Mouse (Mus musculus): ENCODE results near the gene Nlgn2.
"Not testable (repeated sequence)": the region's sequence is repeated elsewhere in the genome, so short reads cannot be mapped to it uniquely, and the experiment has no call there.

Gene Nlgn2

GRCm38 (mm10) chr11:69864138-69864860, 26.7 kb upstream of the Nlgn2 start:
- DNase-seq (ENCODE audit: extremely low spot score, low read depth, low spot score): no peak

GRCm38 (mm10) chr11:69863729-69864128, 26.1 kb upstream of the Nlgn2 start:
- not testable (repeated sequence) for DNase-seq (ENCODE audit: extremely low spot score, low read depth, low spot score)

GRCm38 (mm10) chr11:69858113-69858998, 20.8 kb upstream of the Nlgn2 start, which contains the start of gene Tnk1:
Gene Tnk1 (minus strand): TSS chr11:69858730.
- no peak for DNase-seq (ENCODE audit: extremely low spot score, low read depth, low spot score)

DNA sequence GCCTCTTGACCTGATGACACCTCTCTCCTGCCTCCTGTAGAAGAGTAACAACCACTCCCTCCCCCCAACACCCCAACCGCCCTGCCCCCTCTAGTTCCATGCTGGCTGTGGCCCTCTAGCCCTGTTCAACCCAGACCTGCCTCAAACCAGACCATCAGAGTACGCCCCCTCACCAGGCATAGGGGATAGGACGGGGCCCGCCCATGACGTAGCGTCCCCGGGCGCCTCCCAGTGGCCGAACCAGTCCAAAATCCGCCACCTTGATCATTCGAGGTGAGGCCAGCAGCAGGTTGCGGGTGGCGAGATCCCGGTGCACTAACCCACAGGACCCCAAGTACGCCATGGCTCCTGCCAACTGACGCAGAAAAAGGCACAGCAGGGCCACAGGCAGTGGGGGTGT, 17.8 kb upstream of the Nlgn2 start:
- no peak for DNase-seq (ENCODE audit: extremely low spot score, low read depth, low spot score)

GRCm38 (mm10) chr11:69854680-69855079, 17.1 kb upstream of the Nlgn2 start:
- DNase-seq (ENCODE audit: extremely low spot score, low read depth, low spot score): no peak

DNA sequence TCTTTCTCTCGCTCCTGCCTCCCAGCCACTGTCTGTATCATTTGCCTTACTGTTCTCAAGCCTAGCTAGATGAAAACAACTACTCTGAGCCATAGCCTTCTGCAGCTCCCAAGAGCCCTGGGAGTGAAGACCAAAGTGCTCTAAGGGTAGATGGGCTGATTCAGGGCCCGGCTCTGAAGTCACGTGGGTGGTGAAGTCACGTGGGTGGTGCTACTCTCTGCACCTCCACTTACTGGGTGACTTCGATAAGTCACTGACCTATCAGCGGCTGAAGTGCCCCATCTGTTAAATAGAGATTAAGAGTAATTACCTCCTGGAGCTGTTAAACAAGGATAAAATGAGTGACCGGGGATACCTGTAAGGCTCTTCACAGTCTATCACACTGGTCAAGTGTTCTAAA, 16.4 kb upstream of the Nlgn2 start:
- DNase-seq (ENCODE audit: extremely low spot score, low read depth, low spot score): no peak

- DNase-seq (ENCODE audit: extremely low spot score, low read depth, low spot score): no peak
Measured at GRCm38 (mm10) chr11:69850754-69851153, 13.2 kb upstream of the Nlgn2 start.

- no peak for DNase-seq (ENCODE audit: extremely low spot score, low read depth, low spot score)
Measured at GRCm38 (mm10) chr11:69849884-69850283, 12.3 kb upstream of the Nlgn2 start.

- no peak for DNase-seq (ENCODE audit: extremely low spot score, low read depth, low spot score)
Measured at GRCm38 (mm10) chr11:69849128-69849527, 11.5 kb upstream of the Nlgn2 start.

GRCm38 (mm10) chr11:69848021-69848420, 10.4 kb upstream of the Nlgn2 start:
- no peak for DNase-seq (ENCODE audit: extremely low spot score, low read depth, low spot score)

- DNase-seq (ENCODE audit: extremely low spot score, low read depth, low spot score): no peak
Measured at GRCm38 (mm10) chr11:69846738-69847688, 9.4 kb upstream of the Nlgn2 start.

GRCm38 (mm10) chr11:69846198-69846680, 8.7 kb upstream of the Nlgn2 start, which contains the start of gene Plscr3:
Gene Plscr3 (plus strand): TSS chr11:69846376.
- DNase-seq (ENCODE audit: extremely low spot score, low read depth, low spot score): peak; percentile 70

DNA sequence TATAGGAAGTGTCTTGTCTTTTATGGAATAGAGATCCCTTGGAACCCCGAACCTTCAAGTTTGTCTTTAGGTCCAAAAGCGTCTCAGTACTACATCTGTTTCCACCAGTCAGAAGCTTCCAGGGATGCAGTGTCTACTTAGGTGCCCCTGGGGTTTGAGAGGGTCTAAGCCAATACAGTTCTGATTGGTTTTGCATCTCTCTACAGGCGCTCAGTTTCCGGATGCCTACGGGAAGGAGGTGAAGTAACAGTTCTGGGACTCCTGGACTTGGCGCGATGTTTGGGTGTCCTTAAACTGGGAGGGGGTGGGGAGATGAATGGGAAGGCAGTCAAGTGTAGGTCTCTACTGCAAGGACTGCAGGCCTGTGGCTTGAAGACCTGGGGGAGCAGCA, 1.1 kb upstream of the Nlgn2 start:
- DNase-seq (ENCODE audit: extremely low spot score, low read depth, low spot score): no peak

GRCm38 (mm10) chr11:69837952-69838713, 549 bp upstream of the Nlgn2 start, which contains the start of gene Tmem256:
Gene Tmem256 (plus strand): TSS chr11:69838514.
- DNase-seq (ENCODE audit: extremely low spot score, low read depth, low spot score): peak; percentile 93

DNA sequence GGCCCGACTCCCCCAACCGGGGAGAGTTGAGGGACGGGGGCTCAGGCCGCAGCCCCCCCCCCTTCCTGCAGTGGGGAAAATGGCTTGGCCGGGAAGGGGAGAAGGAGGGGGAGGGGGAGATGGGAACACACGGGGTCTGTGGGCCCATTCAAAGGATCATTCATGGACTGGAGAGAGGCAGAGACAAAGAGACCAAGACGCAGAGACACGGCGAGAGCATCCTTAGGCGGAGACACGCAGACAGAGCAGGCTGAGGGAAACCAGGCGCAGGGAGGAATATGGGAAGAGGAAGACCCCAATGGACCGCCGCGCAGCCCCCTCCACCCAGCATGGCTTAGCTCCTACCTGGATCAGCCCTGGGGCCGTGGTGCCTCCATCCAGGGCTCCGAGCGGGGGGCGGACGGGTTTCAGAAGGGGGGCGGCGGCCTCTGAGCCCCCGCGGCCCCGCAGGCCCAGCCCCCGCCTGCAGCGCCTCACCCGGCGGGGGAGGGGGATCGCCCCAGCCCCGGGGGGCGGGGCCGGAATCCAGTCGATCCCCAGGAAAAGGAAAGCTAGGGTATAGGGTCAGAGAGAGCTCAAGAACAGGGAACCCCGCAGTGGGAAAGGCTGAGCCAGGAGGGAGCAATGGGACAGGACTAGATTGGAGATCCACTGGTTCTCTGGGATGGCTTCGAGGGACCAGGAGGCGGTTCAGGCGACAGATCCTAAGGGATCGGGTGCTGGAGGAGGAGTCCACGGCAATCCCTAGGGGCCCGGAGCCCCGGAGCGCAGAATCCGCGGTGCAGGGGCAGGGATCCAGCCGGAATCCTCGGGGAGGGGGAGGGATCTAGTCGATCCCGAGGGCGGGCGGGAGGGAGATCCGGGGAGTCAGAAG, 644 bp downstream of the Nlgn2 start:
- DNase-seq (ENCODE audit: extremely low spot score, low read depth, low spot score): no peak

DNA sequence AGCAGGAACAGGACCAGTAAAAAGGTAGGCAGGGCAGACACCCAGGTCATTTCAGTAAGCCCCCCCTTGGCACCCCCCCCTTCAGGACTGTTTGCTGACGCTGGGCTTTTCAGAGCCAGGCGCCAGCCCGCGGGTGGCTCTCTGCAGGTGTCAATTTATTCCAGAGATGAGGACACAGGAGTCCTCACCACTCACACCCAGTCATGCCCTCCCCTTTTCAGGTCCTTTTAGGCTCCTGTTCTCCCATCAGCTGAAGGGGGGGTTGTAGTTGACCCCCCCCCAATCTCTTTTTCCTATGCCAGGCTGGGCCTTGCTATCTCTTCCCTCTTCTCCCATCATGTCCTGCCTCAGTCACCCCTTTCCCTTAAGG, 1.6 kb downstream of the Nlgn2 start:
- no peak for DNase-seq (ENCODE audit: extremely low spot score, low read depth, low spot score)

DNA sequence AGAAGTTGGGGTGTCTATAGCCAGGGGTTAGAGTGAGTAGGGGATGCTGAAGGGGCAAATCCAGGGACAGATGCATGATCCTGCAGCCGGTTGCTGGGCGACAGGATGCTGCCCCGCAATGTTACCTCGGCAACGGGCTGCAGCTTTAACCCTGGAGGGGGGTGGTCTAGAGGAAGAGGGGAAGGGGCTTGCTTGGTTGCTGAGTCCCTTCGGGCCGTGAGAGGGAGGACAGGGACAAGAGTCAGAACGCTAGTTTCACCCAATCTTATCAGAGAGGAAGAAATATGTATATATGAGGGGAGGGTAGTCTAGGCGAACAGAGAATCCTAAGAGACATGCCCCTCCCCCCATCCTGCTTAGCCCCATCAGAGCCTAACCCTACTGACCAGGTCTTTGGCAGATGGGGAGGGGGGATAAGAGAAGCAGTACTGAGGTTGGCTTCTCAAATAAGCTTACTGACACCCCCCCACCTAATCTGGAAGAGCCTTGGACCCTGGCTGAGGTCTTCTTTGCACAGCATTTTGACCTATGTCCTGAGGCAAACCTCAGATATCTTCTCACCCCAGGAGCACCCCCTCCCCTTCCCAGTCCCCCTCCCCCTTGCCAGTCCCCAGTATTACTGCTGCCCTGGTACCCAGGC, 2.1 kb downstream of the Nlgn2 start:
- no peak for DNase-seq (ENCODE audit: extremely low spot score, low read depth, low spot score)

- no peak for DNase-seq (ENCODE audit: extremely low spot score, low read depth, low spot score)
Measured at GRCm38 (mm10) chr11:69834001-69834549, 3.5 kb downstream of the Nlgn2 start.
